Mouse (Mus musculus) embryo, embryonic 10 days (tissue): Measurements from ENCODE around the gene Ubtd2.

Experiments
- DNase-seq: peaks from one replicate; pipeline ENCODE4 v3.0.0-alpha.2; 2015; ENCODE audit warnings: low spot score

Ubtd2 gene

DNA sequence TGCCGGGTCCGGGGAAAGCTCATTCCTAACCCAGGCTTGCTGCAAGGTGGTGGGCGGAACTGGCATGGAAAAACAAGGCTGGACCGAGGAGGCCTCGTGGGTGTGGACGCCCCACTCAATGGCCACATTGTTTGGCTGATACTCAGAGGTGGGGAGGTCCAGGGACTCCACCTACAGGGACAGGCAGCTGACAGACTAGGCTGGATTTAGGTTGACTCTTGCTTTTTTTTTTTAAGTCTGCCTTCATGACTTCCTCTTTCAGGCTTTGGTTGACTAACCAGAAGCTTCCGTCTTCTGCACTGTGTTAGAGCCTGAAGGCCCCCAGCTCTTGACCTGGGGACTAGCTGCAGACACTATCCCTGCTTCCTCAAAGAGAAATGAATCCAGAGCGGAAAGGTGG, 109.9 kb downstream of the Ubtd2 start:
- no peak for DNase-seq

GRCm38 (mm10) chr11:32566184-32566583, 111.0 kb downstream of the Ubtd2 start:
- no peak for DNase-seq
